Mouse (Mus musculus): ENCODE measurements around the gene Slc25a21.

GRCm38 (mm10) chr12:56897976-56898375 is 299.3 kb downstream of the Slc25a21 start:
- TF ChIP-seq CTCF (IDR thresholded peaks at IDR 0.05; ENCODE audit: low read depth, low read length) (no peak), POLR2A (IDR thresholded peaks at IDR 0.05; ENCODE audit: borderline replicate concordance, low read depth, low read length) (no peak)
